Mouse (Mus musculus) spleen, adult 18-20 months (tissue): ENCODE results near the gene Acmsd.
A peak's percentile ranks its signal among the peaks of the same experiment; 100 is the strongest.
"Not testable (repeated sequence)": the region's sequence is repeated elsewhere in the genome, so short reads cannot be mapped to it uniquely, and the experiment has no call there.

Source experiments
- DNase-seq, 2 experiments: peaks; one replicate each; pipeline ENCODE4 v3.0.0; 2022; ENCODE audit warnings: mixed read lengths in 2 of 2

Acmsd gene

GRCm38 (mm10) chr1:127729096-127729495 lies at the start of gene Acmsd:
Gene Acmsd, plus strand, starts transcription at chr1:127729413.
- DNase-seq: no peak

GRCm38 (mm10) chr1:127679498-127680133 lies 49.6 kb upstream of the Acmsd start, which contains the start of gene Tmem163:
Gene Tmem163, minus strand, starts transcription at chr1:127679548.
- DNase-seq: peak; percentile 46 to 62

DNA sequence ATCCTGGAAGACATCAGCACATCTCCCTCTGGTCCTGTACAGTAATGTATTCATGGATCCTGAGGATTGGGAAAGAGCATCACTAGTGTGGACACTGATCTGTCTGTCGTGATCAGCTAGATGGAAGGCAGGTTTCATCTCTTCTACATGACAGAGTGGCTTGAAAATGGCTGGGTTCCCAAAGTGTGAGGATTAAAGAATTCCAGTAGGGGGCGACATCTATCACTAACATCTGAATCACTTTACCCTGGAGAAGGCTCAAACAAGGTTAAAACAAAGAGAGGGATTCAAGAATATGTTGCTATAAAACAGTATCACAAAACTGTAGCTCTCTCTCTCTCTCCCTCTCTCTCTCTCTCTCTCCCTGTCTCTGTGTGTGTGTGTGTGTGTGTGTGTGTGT lies 32.7 kb upstream of the Acmsd start:
- no peak for DNase-seq

DNA sequence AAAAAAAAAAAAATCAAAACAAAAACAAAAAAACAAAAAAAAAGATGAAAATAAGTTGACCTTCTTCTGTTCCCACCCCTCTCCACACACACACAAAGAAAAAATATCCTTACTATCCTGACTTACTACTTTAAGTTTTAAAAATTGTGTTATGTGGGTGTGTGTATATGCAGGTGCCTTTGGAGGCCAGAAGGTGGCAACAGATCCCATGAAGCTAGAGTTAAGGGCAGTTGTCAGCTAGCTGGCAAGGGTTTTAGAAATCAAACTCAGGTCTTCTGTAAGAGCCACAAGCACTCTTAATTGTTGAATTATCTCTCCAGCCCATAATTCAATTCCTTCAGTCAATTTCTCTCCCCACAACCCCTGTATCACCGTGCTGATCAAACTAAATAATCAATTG lies 27.0 kb upstream of the Acmsd start:
- DNase-seq: no peak

- DNase-seq: no peak
These were observed 22.9 kb upstream of the Acmsd start for GRCm38 (mm10) chr1:127706269-127706668.

DNA sequence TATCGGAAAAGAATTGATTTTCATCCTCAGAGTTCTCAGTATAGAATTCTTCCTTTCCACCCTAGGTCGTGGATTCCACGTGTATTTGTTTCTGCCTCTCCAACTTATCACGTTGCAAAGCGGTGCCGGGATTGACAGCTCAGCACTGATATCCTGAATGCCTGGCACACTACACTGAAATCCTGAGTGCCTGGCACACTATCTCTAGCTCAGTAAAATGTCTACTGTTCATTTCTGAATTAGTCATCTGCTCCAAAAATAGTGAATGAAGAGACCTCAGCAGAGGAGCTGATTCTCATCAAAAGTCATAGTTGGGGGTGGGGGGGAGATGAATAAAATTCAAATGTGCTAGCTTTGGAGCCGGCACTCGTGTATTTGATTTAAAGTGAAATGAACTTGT lies 12.8 kb upstream of the Acmsd start:
- no peak for DNase-seq

GRCm38 (mm10) chr1:127718290-127718689 lies 10.9 kb upstream of the Acmsd start:
- DNase-seq: no peak

DNA sequence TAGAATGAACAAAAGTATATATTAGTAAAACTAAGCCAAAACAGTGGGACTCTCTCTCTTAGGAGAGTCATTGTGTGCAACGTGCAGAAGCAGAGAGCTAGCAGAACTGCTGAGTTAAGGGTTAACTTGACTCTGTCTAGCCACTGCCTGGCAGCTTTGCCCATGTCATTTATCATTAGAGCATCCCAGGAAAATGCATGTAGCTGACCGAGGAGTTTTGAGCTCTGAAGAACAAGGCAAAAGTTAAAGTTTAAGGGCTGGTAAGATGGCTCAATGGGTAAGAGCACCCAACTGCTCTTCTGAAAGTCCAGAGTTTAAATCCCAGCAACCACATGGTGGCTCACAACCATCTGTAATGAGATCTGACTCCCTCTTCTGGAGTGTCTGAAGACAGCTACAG lies 5.6 kb upstream of the Acmsd start:
- no peak for DNase-seq

DNA sequence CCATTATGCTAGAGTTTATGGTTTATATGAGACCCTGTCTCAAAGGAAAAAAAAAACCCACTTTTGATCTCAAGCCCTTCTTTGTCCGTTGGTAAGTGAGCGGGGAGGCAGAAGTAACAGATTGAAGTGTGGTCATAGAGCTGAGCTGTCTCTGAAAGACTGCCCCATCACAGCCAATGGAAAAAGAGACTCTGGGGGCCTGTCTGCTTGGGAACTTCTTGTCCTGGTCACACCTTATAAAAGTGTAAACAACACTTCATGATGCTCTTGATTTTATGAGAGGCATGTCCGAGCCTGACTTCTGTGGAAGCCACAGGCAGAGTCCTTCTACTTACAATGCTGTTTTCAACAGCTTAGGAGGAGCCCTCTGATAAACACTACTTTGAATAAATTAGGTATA lies 1.9 kb downstream of the Acmsd start:
- DNase-seq: no peak

- no peak for DNase-seq
These were observed 3.2 kb downstream of the Acmsd start for GRCm38 (mm10) chr1:127732435-127732834.

- no peak for DNase-seq
These were observed 3.6 kb downstream of the Acmsd start for GRCm38 (mm10) chr1:127732841-127733240.

DNA sequence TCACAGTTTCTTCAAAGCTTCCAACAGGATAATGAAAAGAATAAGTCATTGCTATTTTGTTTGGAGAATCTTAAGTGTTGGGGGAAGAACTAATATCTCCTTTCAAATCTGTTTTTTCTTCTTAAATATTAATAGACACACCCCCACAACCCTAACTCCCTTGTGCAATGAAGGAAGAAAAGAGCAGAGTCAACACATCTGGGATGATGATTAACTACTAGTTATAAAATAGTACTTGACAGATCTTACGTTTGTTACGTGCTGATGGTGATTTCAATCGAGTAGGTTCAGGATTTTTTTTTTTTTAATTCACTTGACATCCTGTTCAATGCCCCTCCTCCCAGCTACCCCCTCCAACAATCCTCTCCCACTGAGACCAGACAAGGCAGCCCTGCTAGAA lies 6.1 kb downstream of the Acmsd start:
- no peak for DNase-seq

- DNase-seq: no peak
These were observed 21.3 kb downstream of the Acmsd start for GRCm38 (mm10) chr1:127750401-127751102.

DNA sequence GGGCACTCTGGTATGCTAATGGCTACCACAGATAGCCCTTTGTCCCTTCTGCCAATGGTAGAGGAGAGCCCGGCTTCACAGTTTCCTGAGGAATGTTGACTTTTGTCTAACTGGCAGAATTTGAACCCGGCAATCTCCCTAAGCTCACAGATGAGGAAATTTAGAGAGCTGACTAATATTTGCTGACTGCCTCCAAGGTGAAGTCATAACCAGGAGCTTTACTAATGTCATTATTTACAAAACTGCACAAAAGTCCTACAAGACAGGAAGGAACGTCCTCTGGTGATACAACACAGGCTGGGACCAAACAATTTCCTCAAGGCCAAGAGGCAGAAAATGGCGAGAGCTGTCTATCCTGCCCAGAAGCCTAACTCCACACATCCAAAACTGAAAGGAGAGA lies 26.6 kb downstream of the Acmsd start:
- DNase-seq: no peak

GRCm38 (mm10) chr1:127756331-127757163 lies 27.3 kb downstream of the Acmsd start:
- DNase-seq: no peak

- DNase-seq: not testable (repeated sequence)
These were observed 27.9 kb downstream of the Acmsd start for GRCm38 (mm10) chr1:127757164-127757545.

- no peak for DNase-seq
These were observed 36.3 kb downstream of the Acmsd start for GRCm38 (mm10) chr1:127765468-127765867.

DNA sequence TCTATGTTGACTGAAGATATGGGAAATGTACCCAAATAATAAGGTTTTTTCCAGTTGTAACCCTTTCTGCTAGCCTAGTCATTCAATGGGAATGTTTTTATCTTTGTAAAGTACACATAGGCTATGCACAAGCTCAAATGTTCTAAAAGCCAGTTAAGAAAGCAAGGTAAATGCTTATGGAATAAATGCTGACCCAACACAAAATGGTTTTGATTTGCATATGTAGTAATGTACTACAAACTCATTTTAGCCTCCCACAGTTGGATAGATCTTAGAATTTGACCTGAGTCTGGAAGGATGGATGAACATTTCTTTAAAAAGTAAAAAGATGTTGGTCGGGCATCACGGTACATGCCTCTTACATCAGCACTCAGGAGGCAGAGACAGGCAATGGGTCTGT lies 37.5 kb downstream of the Acmsd start:
- no peak for DNase-seq

DNA sequence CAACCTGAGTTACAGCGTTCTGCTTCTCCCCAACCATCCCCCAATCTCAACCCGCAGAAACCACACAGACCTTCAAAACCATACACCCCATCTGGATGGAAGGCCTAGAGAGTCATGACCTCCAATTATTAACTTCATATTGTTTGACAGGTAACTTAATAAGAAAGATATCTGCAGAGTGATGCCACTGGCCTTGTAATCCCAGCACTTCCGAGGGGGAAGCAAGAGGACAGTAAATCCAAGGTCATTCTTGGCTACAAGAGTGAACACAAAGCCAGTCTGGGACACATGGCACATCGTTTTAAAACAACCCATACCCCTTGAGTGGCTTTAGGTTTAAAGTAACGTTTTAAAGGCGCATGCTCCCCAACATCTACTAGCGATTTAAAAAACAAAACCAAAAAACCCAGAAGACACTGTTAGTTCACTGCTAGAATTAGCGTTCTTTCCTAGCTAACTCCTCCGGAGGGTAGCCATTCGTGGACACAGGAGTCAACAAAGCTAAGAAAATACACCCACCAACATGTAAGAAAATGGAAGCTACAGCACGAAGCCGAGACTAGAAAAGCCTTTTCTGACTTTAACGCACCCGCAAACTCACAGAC lies 44.1 kb downstream of the Acmsd start:
- no peak for DNase-seq

DNA sequence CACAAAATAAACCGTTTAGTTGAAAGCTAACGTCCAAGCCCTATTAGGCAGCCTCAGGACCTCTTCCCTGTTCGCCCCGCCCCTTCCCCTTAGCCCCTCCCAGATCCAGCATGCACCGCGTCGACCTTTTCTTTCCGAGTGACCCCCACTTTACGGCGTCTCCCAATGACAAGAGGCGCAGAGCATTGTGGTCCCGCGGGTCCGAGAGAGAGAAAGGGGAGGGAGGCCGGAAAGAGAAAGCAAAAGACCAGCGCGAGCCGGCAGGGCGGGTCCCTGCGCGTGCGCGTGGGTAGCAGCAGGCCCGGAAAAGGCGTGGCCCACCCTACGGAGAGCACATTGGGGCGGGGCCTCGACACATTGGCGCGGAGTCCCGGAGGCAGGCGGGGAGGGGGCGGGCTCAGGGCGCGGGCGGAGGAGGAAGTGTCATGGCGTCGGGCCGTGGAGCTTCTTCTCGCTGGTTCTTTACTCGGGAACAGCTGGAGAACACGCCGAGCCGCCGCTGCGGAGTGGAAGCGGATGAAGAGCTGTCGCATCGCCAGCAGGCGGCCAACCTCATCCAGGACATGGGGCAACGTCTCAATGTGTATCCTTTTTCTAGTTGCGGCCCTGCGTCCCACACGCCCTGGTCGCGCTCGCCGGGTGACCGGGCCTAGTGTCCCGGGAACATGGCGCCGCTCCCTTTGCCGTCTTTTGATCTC lies 44.7 kb downstream of the Acmsd start, which contains the start of gene Ccnt2:
Gene Ccnt2 (plus strand): TSS at position 362 of the 698 bp plus-strand sequence.
- peak; percentile 97 to 99 for DNase-seq

- DNase-seq: no peak
These were observed 45.3 kb downstream of the Acmsd start for GRCm38 (mm10) chr1:127774501-127774880.

DNA sequence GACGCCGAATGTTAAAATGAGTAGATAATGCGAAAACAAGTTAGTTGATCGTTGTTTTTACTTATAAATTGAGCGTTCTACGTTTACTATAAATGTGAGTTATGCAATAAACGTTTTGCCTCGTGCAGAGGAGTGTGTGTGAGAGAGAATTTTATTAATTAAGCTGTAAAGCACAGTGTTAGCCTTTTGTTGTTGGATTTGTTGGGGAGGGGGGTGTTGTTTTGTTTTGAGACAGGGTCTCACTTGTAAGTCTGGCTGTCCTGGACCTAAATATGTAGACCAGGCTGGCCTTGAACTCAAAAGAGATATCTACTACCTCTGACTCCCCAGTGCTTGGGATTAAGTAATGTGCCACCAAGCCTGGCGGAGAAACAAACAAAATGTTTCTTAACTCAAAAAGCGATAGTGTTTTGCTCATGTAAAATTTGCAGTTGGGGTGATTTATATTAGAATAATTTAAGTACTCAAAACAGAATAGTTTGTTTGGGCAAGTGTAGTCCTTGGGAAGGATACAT lies 46.0 kb downstream of the Acmsd start:
- DNase-seq: no peak
